Mouse (Mus musculus): ENCODE data around the gene Vegfb. TPM values are rescaled to one million over a fixed set of nuclear protein-coding genes. Genes with fewer than 3 reads are reported as not detected.

The Vegfb gene
- polyA plus RNA-seq, 1 experiment from 2014 or later, result 28.3 TPM

- H3K4me3 ChIP-seq (replicated peaks), result peak overlapping the region; percentile 83
- ATAC-seq, result peak; percentile 21
- H3K4me2 ChIP-seq (replicated peaks), result peak overlapping the region; percentile 99
- peak overlapping the region; percentile 98 for H3K27ac ChIP-seq
- no peaks in the 10 kb centered on the region for H3K27me3 ChIP-seq
- peaks cover 10% of the 10 kb centered on the region for H3K36me3 ChIP-seq
- peaks cover 47% of the 10 kb centered on the region for H3K4me1 ChIP-seq (replicated peaks)
- H3K9ac ChIP-seq (replicated peaks), result peak overlapping the region; percentile 96
- 21% methylated on average over 5 of the region's 5 CpGs for WGBS
- no peaks in the 10 kb centered on the region for H3K9me3 ChIP-seq
Observed at GRCm38 (mm10) chr19:6942764-6943163, 44.7 kb downstream of the Vegfb start.

GRCm38 (mm10) chr19:6942249-6942691 lies 45.2 kb downstream of the Vegfb start, which contains the start of gene Gpr137:
Gene Gpr137, minus strand, starts transcription at chr19:6942480.
- Histone ChIP-seq H3K4me3 (replicated peaks) (peak within 1 kb of the TSS; percentile 83), H3K36me3 (peaks cover 13% of the 10 kb centered on the region), H3K27ac (peak within 1 kb of the TSS; percentile 98), H3K9ac (replicated peaks) (peak within 1 kb of the TSS; percentile 96), H3K27me3 (no peaks in the 10 kb centered on the region), H3K4me1 (replicated peaks) (peaks cover 50% of the 10 kb centered on the region), H3K4me2 (replicated peaks) (peak within 1 kb of the TSS; percentile 99), H3K9me3 (no peaks in the 10 kb centered on the region)
- ATAC-seq, result peak; percentile 85
- under 1% methylated on average over 27 of the region's 27 CpGs for WGBS

GRCm38 (mm10) chr19:6941372-6942248 lies 45.8 kb downstream of the Vegfb start, which contains the start of gene Bad:
Gene Bad, plus strand, starts transcription at chr19:6941861.
- H3K9ac ChIP-seq (replicated peaks), result peak within 1 kb of the TSS; percentile 96
- under 1% methylated on average over 83 of the region's 83 CpGs for WGBS
- peaks cover 13% of the 10 kb centered on the region for H3K36me3 ChIP-seq
- H3K27me3 ChIP-seq, result no peaks in the 10 kb centered on the region
- no peaks in the 10 kb centered on the region for H3K9me3 ChIP-seq
- peak within 1 kb of the TSS; percentile 83 for H3K4me3 ChIP-seq (replicated peaks)
- peak within 1 kb of the TSS; percentile 98 for H3K27ac ChIP-seq
- H3K4me2 ChIP-seq (replicated peaks), result peak within 1 kb of the TSS; percentile 99
- peaks cover 50% of the 10 kb centered on the region for H3K4me1 ChIP-seq (replicated peaks)
- ATAC-seq, result peak; percentile 83

- H3K36me3 ChIP-seq, result peaks cover 12% of the 10 kb centered on the region
- peaks cover 50% of the 10 kb centered on the region for H3K4me1 ChIP-seq (replicated peaks)
- WGBS, result 22% methylated on average over 29 of the region's 29 CpGs
- peaks cover 8% of the 10 kb centered on the region for H3K27me3 ChIP-seq
- H3K4me2 ChIP-seq (replicated peaks), result peak overlapping the region; percentile 99
- H3K9ac ChIP-seq (replicated peaks), result peak overlapping the region; percentile 96
- peak; percentile 60 for ATAC-seq
- no peaks in the 10 kb centered on the region for H3K9me3 ChIP-seq
- H3K27ac ChIP-seq, result peak overlapping the region; percentile 98
- peak overlapping the region; percentile 83 for H3K4me3 ChIP-seq (replicated peaks)
Observed at GRCm38 (mm10) chr19:6940396-6941351, 46.8 kb downstream of the Vegfb start.

- H3K4me1 ChIP-seq (replicated peaks), result peaks cover 52% of the 10 kb centered on the region
Observed at GRCm38 (mm10) chr19:6939106-6940002, 48.1 kb downstream of the Vegfb start.

GRCm38 (mm10) chr19:6937541-6938465 lies 49.6 kb downstream of the Vegfb start:
- 80% methylated on average over 16 of the region's 16 CpGs for WGBS
- Histone ChIP-seq H3K4me2 (replicated peaks) (no peak overlapping the region), H3K36me3 (peaks cover 9% of the 10 kb centered on the region), H3K9ac (replicated peaks) (no peak overlapping the region; the same call in 1 of the 2 replicates), H3K4me3 (replicated peaks) (no peak overlapping the region), H3K27me3 (peaks cover 37% of the 10 kb centered on the region), H3K9me3 (no peaks in the 10 kb centered on the region), H3K4me1 (replicated peaks) (peaks cover 54% of the 10 kb centered on the region), H3K27ac (no peak overlapping the region)
- ATAC-seq, result no peak

More at GRCm38 (mm10) chr19:6939106-6940002, 48.1 kb downstream of the Vegfb start:
- Histone ChIP-seq H3K27ac (no peak overlapping the region), H3K27me3 (peaks cover 21% of the 10 kb centered on the region), H3K4me2 (replicated peaks) (peak overlapping the region; percentile 99), H3K9me3 (no peaks in the 10 kb centered on the region), H3K4me3 (replicated peaks) (peak overlapping the region; percentile 83; the same call in 1 of the 2 replicates), H3K36me3 (peaks cover 9% of the 10 kb centered on the region), H3K9ac (replicated peaks) (peak overlapping the region; percentile 61)
- ATAC-seq, result no peak
- WGBS, result 92% methylated on average over 20 of the region's 20 CpGs

GRCm38 (mm10) chr19:6936299-6936698 lies 51.2 kb downstream of the Vegfb start:
- Histone ChIP-seq H3K4me2 (replicated peaks) (no peak overlapping the region), H3K9ac (replicated peaks) (no peak overlapping the region), H3K4me3 (replicated peaks) (no peak overlapping the region), H3K36me3 (peaks cover 9% of the 10 kb centered on the region), H3K27me3 (peaks cover 52% of the 10 kb centered on the region), H3K9me3 (no peaks in the 10 kb centered on the region), H3K27ac (no peak overlapping the region), H3K4me1 (replicated peaks) (peaks cover 50% of the 10 kb centered on the region)
- WGBS, result 26% methylated on average over 3 of the region's 3 CpGs
- no peak for ATAC-seq

GRCm38 (mm10) chr19:6934195-6934977 lies 53.1 kb downstream of the Vegfb start, which contains the start of gene Kcnk4:
Gene Kcnk4, minus strand, starts transcription at chr19:6934515.
- Histone ChIP-seq H3K9ac (replicated peaks) (peak within 1 kb of the TSS; percentile 57), H3K4me1 (replicated peaks) (peaks cover 33% of the 10 kb centered on the region), H3K27ac (no peak within 1 kb of the TSS), H3K4me3 (replicated peaks) (peak within 1 kb of the TSS; percentile 43), H3K9me3 (no peaks in the 10 kb centered on the region), H3K4me2 (replicated peaks) (peak within 1 kb of the TSS; percentile 70), H3K27me3 (peaks cover 68% of the 10 kb centered on the region), H3K36me3 (peaks cover 9% of the 10 kb centered on the region)
- no peak for ATAC-seq
- WGBS, result 8% methylated on average over 23 of the region's 23 CpGs

GRCm38 (mm10) chr19:6933436-6934194 lies 53.8 kb downstream of the Vegfb start:
- ATAC-seq, result peak; percentile 69
- H3K36me3 ChIP-seq, result peaks cover 9% of the 10 kb centered on the region
- H3K9ac ChIP-seq (replicated peaks), result peak overlapping the region; percentile 57
- no peaks in the 10 kb centered on the region for H3K9me3 ChIP-seq
- peaks cover 25% of the 10 kb centered on the region for H3K4me1 ChIP-seq (replicated peaks)
- H3K27ac ChIP-seq, result no peak overlapping the region
- peak overlapping the region; percentile 70 for H3K4me2 ChIP-seq (replicated peaks)
- H3K27me3 ChIP-seq, result peaks cover 76% of the 10 kb centered on the region
- peak overlapping the region; percentile 43 for H3K4me3 ChIP-seq (replicated peaks)
- WGBS, result 3% methylated on average over 58 of the region's 58 CpGs

Data from midbrain, embryonic 13.5 days (tissue).